Mouse (Mus musculus) heart, embryonic 10.5 days (tissue): ENCODE measurements around the gene Ippk. TPM values are rescaled to one million over a fixed set of nuclear protein-coding genes. Genes with fewer than 3 reads are reported as not detected.

Experiments
- polyA plus RNA-seq: library from polyadenylated mRNA; unstranded; fragments of >200 nt; fragmentation: Nextera tagmentation; extraction: Ambion mirVana; gene quantifications from 2 replicates; pipeline ENCODE4 v1.2.1, GENCODE M21; 2016

Gene Ippk
- polyA plus RNA-seq, 1 experiment from 2014 or later: 18.5 TPM

Other genes starting within 250 kb of the Ippk start
- gene Ninj1, start 233.8 kb upstream of the Ippk start, polyA plus RNA-seq: 51.3 and 55.3 TPM in 2 replicates
- gene Card19, start 205.2 kb upstream of the Ippk start, polyA plus RNA-seq: 52.7 and 64.6 TPM in 2 replicates
- 0.41 and 1.1 TPM in 2 replicates for gene Susd3, start 172.5 kb upstream of the Ippk start, polyA plus RNA-seq
- 0.26 and 0.45 TPM in 2 replicates for gene Fgd3, start 100.9 kb upstream of the Ippk start, polyA plus RNA-seq
- 37.5 and 46.7 TPM in 2 replicates for gene Bicd2, start 79.7 kb upstream of the Ippk start, polyA plus RNA-seq
- gene Tes3-ps, start 72.1 kb downstream of the Ippk start, polyA plus RNA-seq: 0.68 and 0.90 TPM in 2 replicates
- 0.63 and 0.84 TPM in 2 replicates for gene Ecm2, start 83.6 kb downstream of the Ippk start, polyA plus RNA-seq
- gene Aspn, start 123.2 kb downstream of the Ippk start, polyA plus RNA-seq: 0.21 TPM in 2 replicates
- 0.65 and 1.0 TPM in 2 replicates for gene Omd, start 161.2 kb downstream of the Ippk start, polyA plus RNA-seq
- gene Ogn, start 186.8 kb downstream of the Ippk start, polyA plus RNA-seq: 1.3 and 2.1 TPM in 2 replicates
- 25.3 and 27.7 TPM in 2 replicates for gene Cenpp, start 231.5 kb downstream of the Ippk start, polyA plus RNA-seq
- 15.7 and 16.9 TPM in 2 replicates for gene Nol8, start 231.8 kb downstream of the Ippk start, polyA plus RNA-seq